Mouse (Mus musculus): ENCODE results near the gene Wdr54.
A peak's percentile ranks its signal among the peaks of the same experiment; 100 is the strongest.
"Not testable (repeated sequence)": the region's sequence is repeated elsewhere in the genome, so short reads cannot be mapped to it uniquely, and the experiment has no call there.

The Wdr54 gene

DNA sequence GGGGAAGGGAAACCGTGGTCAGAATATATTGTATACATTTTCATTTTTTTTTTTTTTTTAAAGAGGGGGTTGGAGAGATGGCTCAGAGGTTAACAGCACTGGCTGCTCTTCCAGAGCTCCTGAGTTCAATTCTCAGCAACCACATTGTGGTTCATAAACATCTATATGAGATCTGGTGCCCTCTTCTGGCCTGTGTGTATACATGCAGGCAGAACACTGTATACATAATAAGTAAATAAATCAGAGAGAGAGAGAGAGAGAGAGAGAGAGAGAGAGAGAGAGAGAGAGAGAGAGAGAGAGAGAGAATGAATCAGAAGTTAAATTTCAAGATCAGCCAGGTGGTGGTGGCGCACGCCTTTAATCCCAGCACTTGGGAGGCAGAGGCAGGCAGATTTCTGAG, 3.3 kb upstream of the Wdr54 start:
- DNase-seq: not testable (repeated sequence)

DNA sequence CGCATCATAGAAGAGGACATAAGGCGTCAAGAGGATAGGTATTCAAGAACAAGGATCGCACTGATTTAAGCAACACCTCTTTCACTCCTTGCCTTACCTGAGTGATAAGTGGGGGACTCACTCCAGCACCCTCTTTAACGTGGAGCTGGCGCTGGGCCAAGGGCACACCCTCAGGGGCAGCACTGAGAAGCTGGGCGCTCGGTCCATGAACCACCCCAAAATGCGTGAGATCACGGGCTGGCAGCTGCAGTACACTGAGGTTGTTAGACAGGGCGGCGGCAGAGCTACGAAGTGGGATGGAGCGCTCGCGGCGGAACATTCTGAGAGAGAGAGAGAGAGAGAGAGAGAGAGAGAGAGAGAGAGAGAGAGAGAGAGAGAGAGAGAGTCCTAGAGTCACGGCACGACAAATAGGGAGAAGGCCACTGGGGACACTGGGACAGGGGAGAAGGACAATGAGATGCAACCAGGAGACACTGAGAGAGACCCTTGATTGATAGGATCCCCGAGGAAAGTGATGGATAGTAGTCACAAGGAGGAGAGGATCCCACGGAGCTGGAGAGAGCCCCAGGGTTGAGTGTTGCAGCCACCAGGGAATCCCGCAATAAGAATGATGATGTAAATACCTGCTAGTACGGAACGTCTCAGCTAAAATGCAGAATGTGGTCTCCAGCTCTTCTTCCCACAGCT, 502 bp downstream of the Wdr54 start:
- no peak for DNase-seq

DNA sequence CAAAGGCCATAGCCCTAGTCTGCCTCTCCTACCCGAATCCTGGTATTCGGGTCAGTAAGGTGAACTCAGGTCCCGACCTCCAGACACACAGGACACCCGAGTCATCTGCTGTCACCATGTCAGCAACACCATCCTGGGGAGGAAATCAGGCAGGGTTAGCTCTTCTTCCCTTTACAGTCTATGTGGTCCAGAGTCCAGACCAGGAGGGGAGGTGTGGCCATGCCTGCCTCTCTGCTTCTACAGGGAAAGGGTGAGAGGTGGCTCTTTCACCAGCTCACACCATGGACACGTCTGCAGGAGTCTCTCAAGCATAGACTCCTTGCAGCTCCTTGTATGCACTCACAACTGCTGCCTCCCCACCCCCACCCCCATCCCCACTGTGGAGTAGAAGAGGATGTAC, 2.7 kb downstream of the Wdr54 start:
- no peak for DNase-seq

DNA sequence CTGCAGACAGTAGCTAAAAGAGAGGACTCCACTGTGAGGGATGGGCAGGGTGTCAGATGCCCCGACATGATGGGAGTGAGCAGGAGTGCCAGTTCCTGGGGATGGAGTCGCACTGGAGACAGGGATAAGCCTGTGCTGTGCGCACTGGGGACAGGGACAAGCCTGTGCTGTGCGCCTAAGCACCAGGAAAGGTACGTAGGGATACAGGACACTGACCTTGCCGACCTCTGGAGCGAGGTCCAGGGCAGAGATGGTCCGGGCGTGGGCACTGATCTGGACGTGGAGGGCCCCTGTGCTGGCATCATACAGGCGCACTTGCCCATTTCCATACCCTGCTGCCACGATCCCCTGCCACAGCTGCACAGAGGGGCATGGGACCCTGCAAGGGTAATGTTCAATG, 3.2 kb downstream of the Wdr54 start:
- no peak for DNase-seq

DNA sequence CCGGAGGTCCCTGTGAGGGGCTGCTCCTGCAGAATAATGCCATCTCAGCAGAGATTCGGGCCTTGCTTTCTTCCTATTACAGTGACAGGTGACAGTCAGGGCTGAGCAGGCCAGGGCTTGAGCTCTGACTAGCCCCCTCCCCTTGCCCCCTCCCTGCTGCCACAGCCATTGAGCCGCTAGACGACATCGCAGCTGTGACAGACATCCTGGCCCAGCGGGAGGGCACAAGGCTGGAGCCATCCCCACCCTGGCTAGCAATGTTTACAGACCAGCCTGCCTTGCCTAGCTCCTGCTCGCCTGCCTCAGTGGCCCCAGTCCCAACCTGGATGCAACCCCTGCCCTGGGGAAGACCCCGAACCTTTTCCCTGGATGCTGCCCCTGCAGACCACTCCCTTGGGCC, 4.5 kb downstream of the Wdr54 start:
- DNase-seq: no peak

DNA sequence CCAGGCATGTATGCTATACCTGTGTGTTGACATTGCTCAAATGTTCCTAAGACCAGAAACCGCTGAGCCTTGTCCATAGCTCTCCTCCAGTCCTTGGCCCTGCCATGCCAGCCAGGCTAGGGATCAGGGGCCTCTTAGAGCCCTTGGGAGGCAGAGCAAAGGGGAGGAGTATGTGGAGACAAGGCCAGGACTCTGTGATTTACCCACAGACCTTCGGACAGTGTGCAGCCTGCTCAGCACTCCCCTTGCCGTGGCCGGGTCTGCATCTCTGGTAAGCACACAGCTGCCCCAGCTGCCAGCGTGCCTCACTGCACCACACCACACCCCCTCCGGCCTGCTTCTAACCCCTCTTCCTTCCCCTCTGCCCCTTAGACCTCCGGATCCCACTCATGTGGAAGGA, 8.9 kb downstream of the Wdr54 start:
- DNase-seq: no peak

DNA sequence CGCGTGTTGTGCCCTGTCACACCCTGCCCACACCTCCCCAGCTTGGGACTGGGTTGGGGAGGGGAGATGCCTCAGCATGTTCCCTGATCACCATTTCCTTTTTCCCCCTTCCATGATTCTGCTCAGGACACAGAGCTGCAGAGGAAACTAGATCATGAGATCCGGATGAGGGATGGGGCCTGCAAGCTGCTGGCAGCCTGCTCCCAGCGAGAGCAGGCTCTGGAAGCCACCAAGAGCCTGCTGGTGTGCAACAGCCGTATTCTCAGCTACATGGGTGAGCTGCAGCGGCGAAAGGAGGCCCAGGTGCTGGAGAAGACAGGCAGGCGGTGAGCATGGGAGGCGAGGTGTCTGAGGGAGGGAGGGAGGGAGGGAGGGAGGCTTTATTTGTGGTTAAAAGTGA, 10.4 kb downstream of the Wdr54 start:
- DNase-seq: no peak

DNA sequence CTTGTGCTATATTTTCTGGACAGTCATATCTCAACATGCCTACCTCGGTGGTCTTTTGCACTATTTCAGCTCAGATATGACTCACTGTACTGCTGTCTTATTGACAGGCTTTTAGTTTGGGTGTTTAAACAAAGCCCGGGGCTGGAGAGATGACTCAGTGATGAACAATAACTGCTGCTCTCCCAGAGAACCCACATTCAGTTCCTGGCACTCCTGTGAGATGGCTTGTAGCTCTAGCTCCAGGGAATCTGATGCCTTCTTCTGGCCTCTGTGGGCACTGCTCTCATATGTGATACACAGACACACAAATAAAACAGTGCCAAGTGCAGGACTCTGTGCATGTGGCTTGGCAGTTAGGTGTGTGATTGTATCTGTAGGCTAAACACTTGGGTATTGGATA, 11.0 kb downstream of the Wdr54 start:
- no peak for DNase-seq

DNA sequence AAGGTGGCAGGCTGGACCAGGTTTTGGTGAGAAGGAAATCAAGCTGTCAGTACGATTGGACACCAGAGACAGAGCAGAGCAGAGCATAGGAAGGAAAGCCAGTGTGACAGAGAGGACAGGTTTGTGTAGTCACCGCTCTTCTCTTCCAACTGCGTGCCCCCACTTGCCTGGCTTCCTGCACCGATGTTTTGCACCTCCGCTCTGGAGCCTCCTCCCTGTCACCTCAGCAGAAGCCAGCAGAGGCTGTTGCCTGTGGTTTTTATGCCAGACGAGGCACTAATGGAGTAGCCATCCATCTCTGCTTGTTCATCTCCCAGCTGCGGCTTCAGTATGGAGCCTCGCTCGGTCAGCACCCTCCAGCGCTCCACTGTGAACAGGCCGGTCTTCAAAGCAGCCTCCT, 13.3 kb downstream of the Wdr54 start:
- no peak for DNase-seq

DNA sequence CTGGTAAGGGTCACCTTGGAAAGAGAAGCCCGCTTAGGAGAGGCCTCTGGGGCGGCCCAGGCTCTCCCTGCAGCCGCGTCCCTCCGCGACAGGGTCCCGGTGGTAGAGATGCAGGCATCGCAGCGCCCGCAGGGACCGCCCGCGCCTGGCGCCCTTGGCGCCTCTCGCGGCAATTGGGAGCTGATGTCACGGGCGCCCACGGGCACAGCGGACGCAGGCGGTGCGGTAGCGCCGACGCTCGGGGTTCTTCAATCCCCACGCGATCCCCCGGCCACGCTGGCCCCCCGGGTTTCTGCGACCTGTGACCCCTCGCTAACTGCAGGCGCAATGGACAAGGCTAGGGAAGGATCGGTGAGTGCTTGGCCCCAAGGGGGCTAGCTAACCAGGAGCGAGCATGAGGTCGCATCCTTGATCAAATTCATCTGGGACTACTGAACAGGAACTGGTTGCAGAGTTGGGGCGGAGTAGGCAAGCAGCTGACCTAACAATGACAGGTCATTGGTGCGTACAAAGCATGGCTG, 13.9 kb downstream of the Wdr54 start:
- DNase-seq: peak; percentile 69

DNA sequence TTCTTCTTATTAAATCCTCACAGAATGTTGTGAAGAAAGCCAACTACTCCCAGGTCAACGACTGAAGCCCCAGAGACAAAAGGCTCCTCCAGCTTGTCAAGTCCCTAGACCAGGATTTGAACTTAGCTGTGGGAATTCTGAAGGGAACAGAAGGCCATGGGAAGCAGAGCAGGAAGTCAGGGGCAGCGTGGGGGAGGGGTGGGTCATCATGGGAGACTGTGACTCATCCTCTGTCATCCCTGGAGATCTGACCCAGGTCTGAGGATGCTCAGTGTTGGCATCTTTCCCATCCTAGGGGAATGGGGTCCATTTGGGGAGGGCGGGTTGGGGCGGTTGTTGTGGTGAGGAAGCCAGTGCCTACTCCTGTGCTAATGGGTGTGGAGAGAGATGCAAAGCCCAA, 14.6 kb downstream of the Wdr54 start:
- no peak for DNase-seq

DNA sequence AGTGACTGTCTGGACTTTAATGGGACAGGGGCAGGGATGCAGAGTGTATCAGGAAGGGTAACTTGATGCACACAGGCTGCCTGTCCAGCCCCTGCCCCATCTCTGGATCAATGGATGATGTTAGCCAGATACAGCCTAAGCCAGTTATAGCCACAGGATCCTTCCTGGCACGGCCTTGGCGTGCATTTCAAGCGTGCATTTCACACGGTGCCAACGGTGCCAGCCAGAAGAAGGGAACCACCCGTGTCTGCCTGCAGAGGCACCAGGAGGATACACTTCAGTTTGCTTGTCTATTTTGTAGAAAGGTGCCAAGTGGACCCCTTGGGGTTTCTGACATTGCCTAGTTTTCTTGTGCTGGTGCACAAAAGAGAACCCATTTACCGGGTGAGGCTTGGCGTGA, 16.2 kb downstream of the Wdr54 start:
- DNase-seq: no peak

DNA sequence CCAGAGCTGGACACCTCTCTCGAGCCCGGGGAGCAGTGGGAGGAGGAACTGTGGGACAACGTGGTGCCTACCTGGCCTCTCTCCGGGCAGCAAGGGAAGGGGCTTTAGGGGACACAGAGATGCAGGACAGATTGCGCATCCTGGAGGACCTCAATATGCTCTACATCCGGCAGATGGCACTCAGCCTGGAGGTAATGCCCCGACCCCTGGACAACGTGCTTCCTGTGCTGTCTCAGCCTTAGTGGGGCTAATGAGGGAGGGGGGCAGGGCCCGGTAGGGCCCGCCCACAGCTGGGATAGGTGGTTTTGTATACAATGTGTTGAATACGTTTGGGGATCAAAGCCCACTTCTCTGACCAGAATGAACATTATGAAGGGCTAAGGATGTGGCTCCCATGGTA, 18.1 kb downstream of the Wdr54 start:
- no peak for DNase-seq

DNA sequence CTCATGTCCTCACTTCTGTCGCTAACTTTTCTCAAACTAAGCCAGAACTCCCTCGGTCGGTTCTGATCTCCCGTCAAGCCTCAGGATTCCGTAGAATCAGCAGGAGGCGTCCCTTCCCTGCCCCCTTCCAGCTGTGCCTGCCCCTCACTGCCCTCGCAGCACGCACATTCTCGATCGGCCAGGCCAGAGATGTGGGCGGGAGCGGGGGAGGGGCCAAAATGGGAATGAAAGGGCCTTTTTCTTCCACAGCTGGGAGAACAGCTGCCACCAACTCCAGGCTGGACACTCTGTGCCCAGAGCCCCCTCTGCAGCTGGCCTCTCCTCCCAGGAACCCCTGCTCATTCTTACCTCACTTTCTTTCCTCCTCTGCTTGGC, 18.6 kb downstream of the Wdr54 start:
- peak; percentile 90 for DNase-seq

DNA sequence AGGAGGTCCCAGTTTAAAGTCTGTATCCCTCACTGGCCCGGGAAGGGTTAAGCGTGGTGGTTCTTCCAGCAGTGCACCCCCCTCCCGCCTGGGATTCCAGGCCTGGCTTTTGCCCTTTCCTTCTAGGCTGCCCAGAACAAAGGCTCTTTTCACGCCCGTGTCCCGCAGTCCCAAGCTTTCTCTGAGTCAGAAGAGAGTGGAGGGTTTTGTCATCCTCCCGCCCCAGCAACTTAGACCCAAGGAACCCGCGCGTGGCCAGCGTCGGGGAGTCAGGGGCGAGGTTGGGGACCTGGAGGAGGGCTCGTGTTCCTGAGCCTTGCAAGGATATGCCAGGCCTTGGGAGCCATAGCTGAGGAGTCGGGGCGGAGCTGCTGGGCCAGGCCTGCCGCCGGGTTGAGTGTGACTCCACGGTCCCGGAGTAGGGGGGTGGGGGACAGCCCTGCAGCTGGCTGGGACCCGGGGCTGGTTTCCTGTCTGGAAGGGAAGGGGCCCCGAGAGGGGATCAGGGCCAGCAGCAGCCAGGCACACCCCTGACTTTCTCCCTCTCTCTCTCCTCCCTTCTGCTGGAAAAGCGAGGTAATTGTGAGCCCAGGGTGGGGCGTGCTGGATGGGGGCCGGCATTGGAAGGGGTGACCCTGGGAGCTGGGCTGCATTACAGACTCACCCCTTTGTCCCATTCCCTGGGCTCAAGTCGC, 19.2 kb downstream of the Wdr54 start:
- peak; percentile 70 for DNase-seq

DNA sequence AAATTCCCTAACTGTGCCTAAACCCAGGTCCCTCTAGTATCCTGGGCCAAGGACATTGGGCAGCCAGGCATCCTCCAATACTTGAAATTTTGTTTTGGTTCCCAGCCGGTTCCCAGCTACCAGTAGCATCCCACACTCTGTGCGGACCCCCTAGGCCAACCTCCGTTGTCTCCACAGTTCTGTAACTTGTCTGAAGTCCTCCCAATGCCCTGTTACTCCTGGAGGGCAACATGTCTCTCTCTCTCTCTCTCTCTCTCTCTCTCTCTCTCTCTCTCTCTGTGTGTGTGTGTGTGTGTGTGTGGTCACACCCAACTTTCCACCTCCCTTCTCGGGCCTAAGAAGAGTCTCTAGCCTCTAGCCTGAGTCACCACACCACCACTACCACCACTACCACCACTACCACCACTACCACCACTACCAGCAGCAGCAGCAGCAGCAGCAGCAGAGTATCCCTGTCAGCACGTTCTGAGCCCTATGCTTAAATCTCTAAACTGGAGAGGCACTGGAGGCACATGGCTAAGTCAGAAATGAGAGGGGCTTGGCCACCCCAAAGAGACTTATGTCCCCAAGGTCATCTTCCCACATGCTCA, 19.8 kb downstream of the Wdr54 start:
- no peak for DNase-seq

DNA sequence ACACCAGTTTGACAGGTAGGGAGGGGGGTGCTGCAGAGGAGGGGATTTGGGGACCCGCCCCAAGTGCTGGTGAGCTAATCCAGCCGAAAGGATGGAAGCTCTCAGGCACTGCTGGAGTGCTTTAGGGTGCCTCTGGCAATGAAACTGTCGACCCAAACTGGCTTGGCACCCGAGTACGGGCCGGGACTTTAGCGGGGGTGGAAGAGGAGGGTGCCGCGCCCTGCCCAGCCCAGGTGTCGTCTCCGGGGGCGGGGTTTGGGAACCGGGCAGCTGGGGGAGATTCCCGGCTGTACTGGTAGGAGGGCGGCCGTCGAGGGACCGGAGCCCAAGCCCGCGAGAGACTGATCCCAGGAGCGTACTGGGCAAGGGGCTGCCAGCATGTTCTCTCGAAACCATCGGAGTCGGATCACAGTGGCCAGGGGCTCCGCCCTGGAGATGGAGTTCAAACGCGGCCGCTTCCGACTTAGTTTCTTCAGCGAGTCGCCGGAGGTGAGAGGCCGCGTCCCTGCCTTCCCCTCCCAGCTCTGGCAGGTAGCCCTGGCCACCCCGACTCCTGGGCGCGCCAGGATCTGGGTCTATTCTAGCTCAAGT, 20.5 kb downstream of the Wdr54 start:
- no peak for DNase-seq

DNA sequence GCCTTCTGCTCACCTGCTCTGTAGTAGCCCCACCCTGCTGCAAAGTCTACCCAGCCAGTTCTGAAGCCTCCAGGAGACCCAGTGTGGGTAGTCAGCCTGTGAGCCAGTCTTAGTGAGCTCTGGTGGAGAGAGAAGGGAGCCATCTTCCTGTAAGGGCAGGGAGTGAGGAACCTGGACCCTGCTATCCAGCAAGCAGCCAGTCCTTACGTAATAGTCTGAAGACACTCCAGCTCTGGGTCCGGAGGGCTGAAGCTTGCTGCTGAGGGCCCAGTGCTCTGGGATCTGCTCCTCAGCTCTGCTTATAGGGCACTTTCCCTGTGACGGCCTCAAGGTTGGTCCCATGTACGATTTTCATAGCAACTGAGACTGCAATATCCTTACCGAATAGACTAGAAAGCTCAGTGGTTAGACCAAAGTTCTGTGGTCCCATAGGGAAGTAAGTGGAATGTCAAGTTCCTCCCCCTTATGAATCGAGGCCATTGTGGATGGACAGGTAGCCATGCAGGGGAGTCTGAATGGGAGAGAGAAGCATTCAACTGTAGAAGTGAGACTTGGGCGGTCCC, 21.2 kb downstream of the Wdr54 start, which contains the start of gene Rtkn:
TSS of gene Rtkn (plus strand) at position 513 of the 563 bp plus-strand sequence.
- no peak for DNase-seq

DNA sequence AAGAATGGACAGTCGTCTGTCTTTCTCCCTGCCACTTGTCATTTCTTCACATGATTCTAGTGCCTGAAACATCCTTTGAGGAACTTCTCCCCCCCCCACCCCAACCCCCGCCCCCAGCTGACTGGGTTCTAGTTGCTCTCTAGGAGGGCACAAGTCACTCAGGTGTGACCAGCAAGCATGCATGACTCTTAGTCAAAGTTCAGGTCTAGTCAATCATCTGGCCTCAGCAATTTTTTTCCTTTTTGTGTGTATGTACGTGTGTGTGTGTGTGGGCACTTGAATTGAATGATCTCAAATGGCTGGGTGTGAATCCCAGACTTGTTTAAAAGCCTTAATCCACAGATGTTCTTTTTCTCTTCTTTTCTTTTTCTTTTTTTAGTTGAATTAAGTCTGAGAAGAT, 22.0 kb downstream of the Wdr54 start:
- no peak for DNase-seq

DNA sequence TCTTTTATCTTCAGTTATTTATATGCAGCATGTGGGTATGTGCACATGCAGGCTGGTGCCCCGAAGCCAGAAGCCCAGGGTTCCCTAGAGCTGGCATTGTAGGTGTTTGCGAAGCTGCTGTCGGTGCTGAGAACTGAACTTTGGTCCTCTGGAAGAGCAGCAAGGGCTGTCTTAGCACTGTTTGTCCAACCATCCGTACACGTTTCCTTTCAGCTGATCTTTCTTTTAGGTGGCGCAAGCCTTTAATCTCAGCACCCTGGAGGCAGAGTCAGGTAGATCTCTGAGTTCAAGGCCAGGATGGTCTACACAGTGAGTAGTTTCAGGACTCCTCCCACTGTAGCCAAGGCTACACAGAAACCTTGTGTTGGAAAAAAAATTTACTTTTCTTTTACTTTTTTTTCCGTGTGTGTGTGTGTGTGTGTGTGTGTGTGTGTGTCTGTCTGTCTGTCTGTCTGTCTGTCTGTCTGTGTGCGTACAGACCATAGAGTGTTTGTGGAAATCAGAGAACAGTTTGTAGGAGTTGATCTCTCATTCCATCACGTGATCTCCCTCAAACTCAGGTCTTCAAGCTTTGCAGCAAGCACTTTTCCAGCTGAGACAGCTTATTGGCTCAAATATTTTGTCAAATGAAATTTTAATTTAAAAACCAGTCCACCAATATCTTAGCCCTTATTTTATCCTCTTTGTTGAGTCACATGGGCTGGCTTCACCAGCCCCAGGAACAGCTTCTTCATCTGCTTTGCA, 23.8 kb downstream of the Wdr54 start:
- DNase-seq: no peak

DNA sequence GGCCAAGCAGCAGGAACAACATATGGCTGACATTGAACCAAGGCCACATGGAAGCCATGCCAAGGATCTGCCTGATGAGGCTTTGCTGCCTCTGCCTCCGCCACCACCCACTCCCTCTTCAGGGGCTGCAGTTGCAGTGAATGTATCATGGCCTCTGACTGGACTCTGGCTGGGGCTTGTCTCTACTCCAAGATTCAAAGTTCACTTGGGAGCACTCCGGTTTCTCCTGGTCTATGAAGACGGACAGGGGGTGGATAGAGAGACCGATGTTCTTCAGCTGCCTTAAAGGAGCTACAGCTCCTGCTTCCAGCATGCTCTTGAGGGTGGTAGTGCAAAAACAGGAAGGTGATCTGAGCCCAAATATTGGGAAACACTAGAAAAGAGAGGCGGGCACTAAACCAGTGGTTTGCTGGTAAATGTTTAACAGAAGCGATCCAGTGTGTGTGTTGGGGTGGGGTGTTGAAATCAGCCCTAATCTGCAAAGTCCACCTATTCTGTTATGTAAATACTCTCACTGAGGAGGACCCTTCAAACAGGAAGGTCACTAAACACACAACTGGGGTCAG, 24.6 kb downstream of the Wdr54 start:
- no peak for DNase-seq

DNA sequence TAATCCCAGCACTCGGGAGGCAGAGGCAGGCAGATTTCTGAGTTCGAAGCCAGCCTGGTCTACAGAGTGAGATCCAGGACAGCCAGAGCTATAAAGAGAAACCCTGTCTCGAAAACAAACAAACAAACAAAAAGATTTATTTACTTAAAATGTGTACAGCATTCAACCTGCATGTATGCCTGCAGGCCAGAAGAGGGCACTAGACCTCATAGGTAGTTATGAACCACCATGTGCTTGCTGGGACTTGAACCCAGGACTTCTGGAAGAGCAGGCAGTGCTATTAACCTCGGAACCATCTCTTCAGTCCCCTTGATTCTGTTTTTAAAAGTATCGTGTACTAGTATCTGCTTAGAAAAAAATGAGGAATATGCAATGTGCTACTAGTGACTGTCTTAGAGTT, 28.8 kb downstream of the Wdr54 start:
- no peak for DNase-seq

Measured in layer of hippocampus, adult 9-11 months (tissue).